Mouse (Mus musculus) adrenal gland, postnatal 25 days (tissue): ENCODE measurements around the gene Eef2kmt. TPM values are rescaled to one million over a fixed set of nuclear protein-coding genes. Genes with fewer than 3 reads are reported as not detected.
"Not testable (repeated sequence)": the region's sequence is repeated elsewhere in the genome, so short reads cannot be mapped to it uniquely, and the experiment has no call there.

ENCODE experiments used
- DNase-seq: peaks from one replicate; pipeline ENCODE4 v3.0.0; 2021; ENCODE audit warnings: mixed read lengths
- long read RNA-seq: library from polyadenylated mRNA; stranded (forward); transcript quantifications from one replicate; pipeline ENCODE4 v2.0.0, GENCODE M21; 2021
- total RNA-seq: library from RNA; stranded (reverse); gene quantifications from 2 replicates; pipeline ENCODE4 v1.2.3, GENCODE M21; 2021

Eef2kmt gene
- total RNA-seq: 30.2 and 35.6 TPM in 2 replicates
- long read RNA-seq, transcript Eef2kmt-201 (8 exons, 2,170 nt): major isoform, 31 of 46 reads
- long read RNA-seq, partial matches to known transcripts: 2 of 46 reads
- long read RNA-seq, other reads (novel, unspliced or antisense): 12 of 46 reads

GRCm38 (mm10) chr16:5255779-5256496 is at the start of gene Eef2kmt:
Gene Eef2kmt (minus strand): TSS chr16:5255983.
- DNase-seq: peak; percentile 99

- peak; percentile 33 for DNase-seq
Observed at GRCm38 (mm10) chr16:5295238-5295637, 39.5 kb upstream of the Eef2kmt start.

DNA sequence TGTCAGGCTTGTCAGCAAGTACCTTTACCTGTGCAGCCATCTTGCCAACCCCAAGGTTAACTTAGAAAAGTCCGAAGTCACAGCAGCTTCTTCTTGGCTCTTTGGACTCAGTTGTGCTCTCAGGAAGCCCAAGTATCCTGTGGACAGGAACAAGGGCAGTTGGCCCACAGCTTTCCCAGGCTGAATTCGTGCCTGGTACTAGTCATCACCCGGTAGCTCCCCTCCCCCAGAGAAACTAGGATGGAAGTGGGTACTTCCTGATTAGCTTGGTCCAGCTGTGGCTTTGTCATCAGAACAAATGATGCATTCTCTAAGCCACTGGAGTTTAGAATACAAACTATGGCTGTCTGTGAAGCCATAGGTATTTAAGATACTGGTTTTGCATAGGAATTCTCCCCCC is 29.6 kb upstream of the Eef2kmt start:
- DNase-seq: no peak

DNA sequence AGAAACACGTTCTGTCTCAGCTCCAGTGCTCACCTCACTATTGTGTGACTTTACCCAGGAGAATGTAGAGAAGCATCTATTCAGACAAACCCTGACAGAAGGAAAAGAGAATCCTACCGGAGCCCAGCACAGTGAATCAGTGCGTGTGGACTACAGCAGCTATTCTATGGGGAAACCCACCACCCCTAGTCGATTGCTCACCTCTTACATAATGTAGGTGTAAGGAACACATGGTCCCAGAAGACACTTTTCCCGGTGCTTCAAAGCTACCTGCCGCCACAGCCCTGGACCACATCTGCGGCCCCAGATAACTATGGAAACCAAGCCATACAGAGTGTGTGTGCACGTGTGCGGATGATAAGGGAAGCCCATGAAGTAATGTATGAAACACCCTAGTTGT is 26.9 kb upstream of the Eef2kmt start:
- no peak for DNase-seq

GRCm38 (mm10) chr16:5279571-5280222 is 23.9 kb upstream of the Eef2kmt start:
- no peak for DNase-seq

GRCm38 (mm10) chr16:5272371-5272770 is 16.6 kb upstream of the Eef2kmt start:
- DNase-seq: no peak

GRCm38 (mm10) chr16:5271411-5272035 is 15.7 kb upstream of the Eef2kmt start:
- no peak for DNase-seq

DNA sequence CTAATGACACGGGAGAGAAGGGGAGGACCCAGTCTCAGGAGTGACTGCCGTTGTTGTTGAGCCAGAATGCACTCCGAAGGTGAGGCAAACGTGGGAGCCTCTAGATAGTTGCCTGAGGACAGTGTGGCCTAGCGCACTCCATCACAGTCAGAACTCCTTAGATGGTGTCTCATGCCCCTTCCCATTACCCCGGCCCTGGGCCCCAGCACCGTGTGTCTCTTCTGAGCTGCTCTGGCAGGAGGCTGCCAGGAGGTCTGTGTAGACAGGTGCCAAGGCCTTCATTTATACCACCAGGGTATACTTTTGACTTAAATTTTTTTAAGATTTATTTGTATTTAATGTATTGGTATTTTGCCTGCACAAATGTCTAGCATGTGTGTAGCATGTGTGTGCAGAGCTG is 8.1 kb upstream of the Eef2kmt start:
- no peak for DNase-seq

DNA sequence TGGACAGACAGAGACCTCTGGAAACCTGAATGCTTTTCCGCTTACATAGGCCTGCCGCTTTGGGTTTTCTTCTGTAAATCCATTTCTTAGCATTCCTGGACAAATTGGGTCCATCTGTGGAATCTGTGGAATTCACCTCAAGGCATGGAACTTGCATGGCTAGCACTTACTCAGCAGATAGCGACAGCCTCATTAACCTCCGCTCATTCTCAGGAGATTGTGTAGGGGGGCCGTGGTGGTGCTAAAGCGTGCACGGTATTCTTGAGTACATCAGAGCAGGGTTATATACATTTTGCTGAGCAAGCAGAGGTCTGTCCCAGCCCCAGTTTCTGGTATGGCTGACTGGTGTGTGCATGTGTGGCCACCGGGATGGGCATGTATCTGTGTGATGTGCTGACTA is 7.4 kb upstream of the Eef2kmt start:
- no peak for DNase-seq

- DNase-seq: no peak
Observed at GRCm38 (mm10) chr16:5255081-5255740, 572 bp downstream of the Eef2kmt start.

- peak; percentile 81 for DNase-seq
Observed at GRCm38 (mm10) chr16:5254346-5255025, 1.3 kb downstream of the Eef2kmt start.

DNA sequence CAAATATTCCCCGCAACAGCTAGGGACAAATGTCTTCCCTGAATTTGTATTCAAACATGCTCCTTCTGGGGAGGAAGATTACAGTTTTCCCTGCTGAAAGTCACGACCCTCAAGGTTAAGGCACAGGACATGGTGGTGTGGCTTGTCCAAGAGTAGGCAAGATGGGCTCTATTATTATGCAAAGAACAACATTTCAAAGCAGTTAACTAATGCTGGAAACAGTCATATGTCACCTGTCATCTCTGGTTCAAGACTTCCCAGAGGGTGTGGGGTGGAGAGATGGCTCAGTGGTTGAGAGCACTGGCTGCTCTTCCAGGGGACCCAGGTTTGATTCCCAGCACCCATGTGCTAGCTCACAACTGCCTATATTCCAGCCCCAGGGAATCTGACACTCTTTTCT is 3.5 kb downstream of the Eef2kmt start:
- DNase-seq: no peak

DNA sequence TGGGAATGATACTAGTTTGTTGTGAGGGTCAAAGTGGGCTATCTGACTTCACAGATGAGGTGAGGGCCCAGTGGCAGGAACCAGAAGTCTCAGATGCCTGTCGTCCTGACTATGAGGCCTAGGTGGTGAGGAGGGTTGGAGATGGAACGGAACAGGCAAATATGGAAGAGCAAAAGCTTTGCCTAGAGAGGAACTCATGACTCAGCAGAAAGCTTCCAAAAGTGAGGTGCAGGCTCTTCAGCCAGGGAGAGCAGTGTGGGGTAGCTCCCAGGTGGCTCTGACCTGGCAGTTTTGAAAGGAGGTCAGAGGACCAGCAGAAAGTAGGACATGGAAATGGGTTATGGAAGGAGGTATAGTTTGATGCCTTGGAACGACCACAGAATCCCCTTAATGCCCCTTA is 4.9 kb downstream of the Eef2kmt start:
- no peak for DNase-seq

- DNase-seq: peak; percentile 69
Observed at GRCm38 (mm10) chr16:5244411-5244810, 11.4 kb downstream of the Eef2kmt start.

DNA sequence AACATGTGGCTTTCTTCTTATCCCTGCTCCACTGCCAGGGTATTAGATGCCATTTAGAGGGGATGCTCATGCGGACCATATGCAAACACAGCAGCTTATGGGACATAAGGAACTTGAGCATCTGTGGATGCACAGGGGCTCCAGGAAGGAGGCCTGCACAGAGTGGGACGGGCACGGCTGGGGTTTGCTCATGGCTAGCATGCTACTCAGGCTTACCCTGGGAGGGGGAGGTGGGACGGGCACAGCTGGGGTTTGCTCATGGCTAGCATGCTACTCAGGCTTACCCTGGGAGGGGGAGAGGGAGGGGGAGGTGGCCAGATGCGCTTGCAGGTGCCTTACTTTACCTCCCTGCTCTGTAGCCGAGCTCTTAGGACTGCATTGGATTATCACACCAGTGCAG is 12.9 kb downstream of the Eef2kmt start:
- no peak for DNase-seq

- DNase-seq: no peak
Observed at GRCm38 (mm10) chr16:5242355-5242754, 13.4 kb downstream of the Eef2kmt start.

GRCm38 (mm10) chr16:5233418-5234313 is 22.1 kb downstream of the Eef2kmt start, which contains the start of gene Alg1:
Gene Alg1 (plus strand): TSS chr16:5233621.
- DNase-seq: peak; percentile 95

DNA sequence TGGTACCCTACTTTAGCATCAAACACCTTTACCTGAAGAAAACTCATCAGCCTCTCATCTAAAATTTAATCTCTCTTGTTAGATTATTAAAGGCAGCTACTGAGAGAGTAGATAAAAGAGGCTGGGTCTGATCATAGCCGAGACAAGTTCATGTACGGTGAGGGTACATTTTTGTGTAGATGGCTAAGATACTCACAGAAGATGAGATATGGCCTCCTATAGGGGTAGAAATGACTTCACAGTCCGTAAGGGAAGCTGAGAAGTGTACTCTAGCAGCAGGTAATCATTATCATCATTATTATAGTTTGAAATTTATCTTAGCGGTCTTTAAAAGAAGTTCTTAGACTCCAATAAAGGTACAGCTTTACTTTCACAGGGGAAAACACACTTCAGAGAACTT is 22.8 kb downstream of the Eef2kmt start:
- DNase-seq: no peak

- DNase-seq: not testable (repeated sequence)
Observed at GRCm38 (mm10) chr16:5228103-5228502, 27.7 kb downstream of the Eef2kmt start.

- not testable (repeated sequence) for DNase-seq
Observed at GRCm38 (mm10) chr16:5227501-5227900, 28.3 kb downstream of the Eef2kmt start.

DNA sequence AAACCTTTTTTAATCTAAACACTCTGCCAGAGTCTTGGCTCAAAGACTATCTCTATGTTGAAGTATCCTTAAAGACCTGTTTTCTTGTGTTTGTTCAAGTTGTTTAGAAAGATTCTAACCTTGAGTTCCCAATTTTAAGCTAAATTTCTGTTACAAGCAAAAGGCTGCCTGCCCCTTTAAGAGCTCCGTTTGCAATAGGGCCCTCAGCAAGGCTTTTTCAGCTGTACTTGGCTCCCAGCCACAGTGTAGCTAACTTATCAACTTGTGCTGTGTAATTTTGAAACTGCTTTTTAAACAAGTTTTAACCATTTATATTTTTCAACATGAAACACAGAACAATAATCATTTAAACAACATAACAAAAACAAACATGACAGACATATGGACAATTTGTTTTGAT is 29.2 kb downstream of the Eef2kmt start:
- DNase-seq: not testable (repeated sequence)
